Mouse (Mus musculus) stomach, postnatal 0 days (tissue): ENCODE data around the gene Zdhhc23.

Experiments used
- CTCF ChIP-seq: IDR thresholded peaks from 2 replicates; pipeline ENCODE4 v1.5.1; 2016; ENCODE audit warnings: antibody characterized with exemption, low read depth, mild to moderate bottlenecking, moderate library complexity
- EP300 ChIP-seq: optimal IDR thresholded peaks from 2 replicates; pipeline ENCODE3; 2016; ENCODE audit warnings: antibody characterized with exemption

DNA sequence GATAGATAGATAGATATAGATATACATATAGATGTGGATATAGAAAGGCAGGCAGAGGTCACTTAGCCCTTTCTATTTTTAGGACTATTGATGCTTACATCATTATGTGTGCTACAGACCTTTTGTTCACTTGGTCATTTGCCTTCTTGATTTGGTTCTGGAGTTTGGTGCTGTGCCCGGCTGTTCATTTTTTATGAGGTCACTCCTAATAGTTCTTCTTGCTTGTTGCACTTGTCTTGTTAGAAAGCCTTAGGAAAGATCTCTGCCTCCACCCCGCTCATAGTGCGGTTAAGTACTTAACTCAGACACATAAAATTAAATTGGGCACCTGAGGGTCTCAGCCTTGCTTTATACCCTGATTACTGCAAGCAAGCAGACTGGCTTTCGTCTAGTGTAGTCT lies 38.7 kb downstream of the Zdhhc23 start:
- no peak for TF ChIP-seq EP300
- no peak for TF ChIP-seq CTCF
